Mouse (Mus musculus) embryonic facial prominence, embryonic 13.5 days (tissue): Measurements from ENCODE around the gene Dimt1. TPM values are rescaled to one million over a fixed set of nuclear protein-coding genes. Genes with fewer than 3 reads are reported as not detected.
"Not testable (repeated sequence)": the region's sequence is repeated elsewhere in the genome, so short reads cannot be mapped to it uniquely, and the experiment has no call there.

Experiments used
- ATAC-seq: fragments of 200-750 bp; cut with Nextera tagmentation; 2 replicates; pipeline ENCODE4 v1.8.0; 2017; ENCODE audit warnings: low read depth; ENCODE audit not compliant: insufficient number of reproducible peaks, insufficient read depth, low FRiP score, low TSS enrichment
- H3K27ac ChIP-seq: fragments of 300-500 bp; sonication (generic); 2 replicates; pipeline ENCODE4 v1.5.1; 2015; ENCODE audit warnings: moderate library complexity, mild to moderate bottlenecking, inconsistent platforms
- H3K27me3 ChIP-seq: fragments of 300-500 bp; sonication (generic); 2 replicates; pipeline ENCODE4 v1.6.1; 2015; ENCODE audit warnings: mild to moderate bottlenecking, inconsistent platforms
- H3K36me3 ChIP-seq: fragments of 300-500 bp; sonication (generic); 2 replicates; pipeline ENCODE4 v1.6.1; 2015; ENCODE audit warnings: mild to moderate bottlenecking, inconsistent platforms
- H3K4me1 ChIP-seq: fragments of 300-500 bp; sonication (generic); 2 replicates; pipeline ENCODE4 v1.6.1; 2015; ENCODE audit warnings: inconsistent platforms
- H3K4me2 ChIP-seq: fragments of 300-500 bp; sonication (generic); 2 replicates; pipeline ENCODE4 v1.6.1; 2015; ENCODE audit warnings: moderate library complexity, mild to moderate bottlenecking, inconsistent platforms
- H3K4me3 ChIP-seq: fragments of 300-500 bp; sonication (generic); 2 replicates; pipeline ENCODE4 v1.5.1; 2015; ENCODE audit warnings: mild to moderate bottlenecking, inconsistent platforms
- H3K9ac ChIP-seq: fragments of 300-500 bp; sonication (generic); 2 replicates; pipeline ENCODE4 v1.6.1; 2015; ENCODE audit warnings: mild to moderate bottlenecking, inconsistent platforms
- H3K9me3 ChIP-seq: fragments of 300-500 bp; sonication (generic); 2 replicates; pipeline ENCODE4 v1.6.1; 2016; ENCODE audit warnings: inconsistent platforms
- WGBS: fragments of 180-500 bp; shearing (Covaris S2); methylation state at CpG from one replicate; pipeline ENCODE4 v1.1.7; 2015; ENCODE audit warnings: mixed read lengths; 5-methylcytosine and 5-hydroxymethylcytosine counted together
- polyA plus RNA-seq: library from polyadenylated mRNA; unstranded; fragments of >200 nt; fragmentation: Nextera tagmentation; extraction: Ambion mirVana; gene quantifications from 2 replicates; pipeline ENCODE4 v1.2.1, GENCODE M21; 2015

Dimt1 gene
- 50.8 and 55.3 TPM in 2 replicates for polyA plus RNA-seq

GRCm38 (mm10) chr13:106946594-106947540 is at the start of gene Dimt1:
Dimt1 (plus strand) TSS chr13:106947127.
- H3K4me1 ChIP-seq, result peaks cover 15% of the 10 kb centered on the region
- peak; percentile 97 for ATAC-seq
- peaks cover 25% of the 10 kb centered on the region for H3K36me3 ChIP-seq
- peak within 1 kb of the TSS; percentile 73 for H3K4me2 ChIP-seq
- no peaks in the 10 kb centered on the region for H3K27me3 ChIP-seq
- H3K9me3 ChIP-seq, result no peaks in the 10 kb centered on the region
- under 1% methylated on average over 68 of the region's 68 CpGs for WGBS
- H3K9ac ChIP-seq, result peak within 1 kb of the TSS; percentile 94
- H3K4me3 ChIP-seq, result peak within 1 kb of the TSS; percentile 95
- peak within 1 kb of the TSS; percentile 93 for H3K27ac ChIP-seq

GRCm38 (mm10) chr13:106904637-106905036 is 42.3 kb upstream of the Dimt1 start:
- no peak for ATAC-seq

DNA sequence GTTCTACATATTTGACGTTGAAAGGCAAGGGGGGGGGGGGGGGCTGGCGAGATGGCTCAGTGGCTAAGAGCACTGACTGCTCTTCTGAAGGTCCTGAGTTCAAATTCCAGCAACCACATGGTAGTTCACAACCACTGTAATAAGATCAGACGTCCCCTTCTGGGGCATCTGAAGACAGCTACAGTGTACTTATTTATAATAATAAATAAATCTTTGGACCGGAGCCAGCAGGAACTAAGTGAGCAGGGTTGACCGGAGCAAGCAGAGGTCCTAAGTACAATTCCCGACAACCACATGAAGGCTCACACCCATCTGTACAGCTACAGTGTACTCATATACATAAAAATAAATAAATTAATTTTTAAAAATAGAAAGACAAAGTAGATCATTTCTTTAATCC is 41.8 kb upstream of the Dimt1 start:
- not testable (repeated sequence) for H3K4me3 ChIP-seq, H3K4me1 ChIP-seq, H3K27ac ChIP-seq, H3K9me3 ChIP-seq, H3K27me3 ChIP-seq, H3K9ac ChIP-seq, ATAC-seq, H3K4me2 ChIP-seq
- H3K36me3 ChIP-seq, result peaks cover 44% of the 10 kb centered on the region
- 92% methylated on average over 6 of the region's 6 CpGs for WGBS

More at GRCm38 (mm10) chr13:106904637-106905036, 42.3 kb upstream of the Dimt1 start:
- no peak overlapping the region for H3K9ac ChIP-seq
- no peaks in the 10 kb centered on the region for H3K9me3 ChIP-seq
- 92% methylated on average over 3 of the region's 3 CpGs for WGBS
- no peak overlapping the region for H3K27ac ChIP-seq
- H3K4me3 ChIP-seq, result no peak overlapping the region
- no peaks in the 10 kb centered on the region for H3K27me3 ChIP-seq
- H3K4me1 ChIP-seq, result no peaks in the 10 kb centered on the region
- H3K36me3 ChIP-seq, result peaks cover 44% of the 10 kb centered on the region
- H3K4me2 ChIP-seq, result no peak overlapping the region

- no peak for ATAC-seq
- no peak overlapping the region for H3K9ac ChIP-seq
- H3K4me1 ChIP-seq, result no peaks in the 10 kb centered on the region
These were observed 39.7 kb upstream of the Dimt1 start for GRCm38 (mm10) chr13:106907273-106907672.

DNA sequence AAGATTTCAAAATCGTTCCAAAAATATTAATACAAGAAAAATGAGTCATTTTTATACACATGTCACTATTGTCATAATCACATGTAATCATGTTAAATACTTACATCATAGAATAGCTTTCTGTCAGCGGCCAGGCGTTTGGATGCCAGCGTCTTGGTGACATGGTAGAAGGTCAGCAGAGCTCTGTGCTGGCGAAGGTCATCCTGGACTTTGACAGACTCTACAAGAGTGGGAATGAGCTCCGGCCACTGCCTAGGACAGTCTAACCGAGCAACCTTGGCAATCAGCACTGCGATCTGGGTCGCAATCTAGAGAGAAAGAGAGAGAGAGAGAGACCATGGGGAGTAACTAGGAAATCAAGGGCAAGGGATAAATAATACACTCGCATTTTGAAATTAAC is 36.8 kb upstream of the Dimt1 start:
- Histone ChIP-seq H3K4me3 (no peak overlapping the region), H3K36me3 (peaks cover 42% of the 10 kb centered on the region), H3K4me2 (no peak overlapping the region), H3K9me3 (no peaks in the 10 kb centered on the region), H3K27ac (no peak overlapping the region), H3K9ac (no peak overlapping the region), H3K27me3 (no peaks in the 10 kb centered on the region), H3K4me1 (no peaks in the 10 kb centered on the region)
- WGBS, result 96% methylated on average over 10 of the region's 10 CpGs
- ATAC-seq, result no peak

More at GRCm38 (mm10) chr13:106907273-106907672, 39.7 kb upstream of the Dimt1 start:
- Histone ChIP-seq H3K9me3 (no peaks in the 10 kb centered on the region), H3K27me3 (no peaks in the 10 kb centered on the region), H3K4me3 (no peak overlapping the region), H3K4me2 (no peak overlapping the region), H3K36me3 (peaks cover 42% of the 10 kb centered on the region), H3K27ac (no peak overlapping the region)
- 96% methylated on average over 4 of the region's 4 CpGs for WGBS

DNA sequence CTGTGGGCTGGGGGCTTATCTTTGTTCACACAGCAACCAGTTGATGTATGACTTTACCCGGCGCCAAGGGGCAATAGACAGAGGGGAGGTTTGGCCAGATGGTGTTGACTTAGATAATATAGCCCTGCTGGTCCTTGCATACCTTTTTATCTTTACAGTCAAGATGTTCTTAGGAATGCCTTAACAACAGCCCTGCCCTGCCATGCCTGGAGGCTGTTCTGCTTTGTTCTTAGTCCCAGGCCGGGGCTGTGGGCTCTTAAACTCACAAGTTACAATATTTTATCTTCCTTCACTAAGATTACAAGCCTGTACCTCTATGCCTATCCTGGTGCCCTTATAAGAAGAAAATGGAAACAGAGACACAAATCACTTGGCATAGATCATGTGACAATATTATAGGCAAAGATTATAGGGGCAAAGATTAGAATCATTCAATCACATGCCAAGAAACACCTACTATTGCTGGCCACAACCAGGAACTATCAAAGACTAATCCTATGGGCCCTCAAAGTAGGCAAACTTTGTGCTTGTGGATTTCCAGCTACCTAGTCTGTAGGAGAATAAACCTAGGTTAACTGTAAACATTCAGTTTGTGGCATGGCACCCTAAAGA is 33.7 kb upstream of the Dimt1 start:
- Histone ChIP-seq H3K36me3 (peaks cover 19% of the 10 kb centered on the region), H3K27me3 (no peaks in the 10 kb centered on the region), H3K9ac (no peak overlapping the region), H3K4me1 (no peaks in the 10 kb centered on the region), H3K9me3 (no peaks in the 10 kb centered on the region), H3K4me3 (no peak overlapping the region), H3K4me2 (no peak overlapping the region), H3K27ac (no peak overlapping the region)
- WGBS, result 85% methylated on average over 3 of the region's 3 CpGs
- ATAC-seq, result no peak

GRCm38 (mm10) chr13:106918322-106919050 is 28.4 kb upstream of the Dimt1 start:
- H3K9ac ChIP-seq, result no peak overlapping the region
- no peak overlapping the region for H3K4me2 ChIP-seq
- H3K27ac ChIP-seq, result no peak overlapping the region
- no peak overlapping the region for H3K4me3 ChIP-seq
- ATAC-seq, result no peak
- H3K27me3 ChIP-seq, result no peaks in the 10 kb centered on the region
- no peaks in the 10 kb centered on the region for H3K4me1 ChIP-seq
- H3K9me3 ChIP-seq, result no peaks in the 10 kb centered on the region
- H3K36me3 ChIP-seq, result peaks cover 28% of the 10 kb centered on the region
- 86% methylated on average over 7 of the region's 7 CpGs for WGBS

GRCm38 (mm10) chr13:106925921-106926320 is 21.0 kb upstream of the Dimt1 start:
- H3K27ac ChIP-seq, H3K4me3 ChIP-seq, H3K9ac ChIP-seq, H3K4me2 ChIP-seq, H3K4me1 ChIP-seq, H3K27me3 ChIP-seq, ATAC-seq, H3K9me3 ChIP-seq: not testable (repeated sequence)
- 97% methylated on average over 3 of the region's 3 CpGs for WGBS
- peaks cover 46% of the 10 kb centered on the region for H3K36me3 ChIP-seq

DNA sequence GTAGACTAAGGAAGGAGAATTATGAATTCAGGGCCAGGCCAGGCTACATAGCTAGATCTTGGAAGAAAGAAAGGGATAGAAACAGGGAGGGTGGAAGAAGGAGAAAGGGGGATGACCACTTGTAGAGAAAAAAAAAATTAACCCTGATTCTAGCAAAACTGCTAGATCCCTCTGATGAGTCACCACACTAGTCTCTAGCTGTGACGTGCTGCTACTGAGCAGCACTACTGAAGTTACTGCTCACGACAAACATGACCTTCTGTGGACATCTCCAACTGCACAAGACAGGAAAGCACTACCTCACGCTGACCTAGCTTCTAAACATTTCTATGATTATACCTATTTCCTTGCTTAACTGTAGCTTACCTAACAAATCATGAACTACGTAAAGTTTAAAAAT is 18.6 kb upstream of the Dimt1 start:
- 96% methylated on average over 4 of the region's 4 CpGs for WGBS
- peaks cover 8% of the 10 kb centered on the region for H3K9me3 ChIP-seq
- H3K4me1 ChIP-seq, result no peaks in the 10 kb centered on the region
- no peak overlapping the region for H3K9ac ChIP-seq
- no peak overlapping the region for H3K4me2 ChIP-seq
- no peaks in the 10 kb centered on the region for H3K27me3 ChIP-seq
- H3K27ac ChIP-seq, result no peak overlapping the region
- H3K4me3 ChIP-seq, result no peak overlapping the region
- ATAC-seq, result no peak
- peaks cover 27% of the 10 kb centered on the region for H3K36me3 ChIP-seq

- Histone ChIP-seq H3K4me3 (no peak overlapping the region), H3K4me1 (no peaks in the 10 kb centered on the region), H3K4me2 (no peak overlapping the region), H3K36me3 (peaks cover 22% of the 10 kb centered on the region), H3K9me3 (peaks cover 8% of the 10 kb centered on the region), H3K9ac (no peak overlapping the region), H3K27ac (no peak overlapping the region), H3K27me3 (no peaks in the 10 kb centered on the region)
- 84% methylated on average over 2 of the region's 2 CpGs for WGBS
- no peak for ATAC-seq
These were observed 17.7 kb upstream of the Dimt1 start for GRCm38 (mm10) chr13:106929201-106929600.

DNA sequence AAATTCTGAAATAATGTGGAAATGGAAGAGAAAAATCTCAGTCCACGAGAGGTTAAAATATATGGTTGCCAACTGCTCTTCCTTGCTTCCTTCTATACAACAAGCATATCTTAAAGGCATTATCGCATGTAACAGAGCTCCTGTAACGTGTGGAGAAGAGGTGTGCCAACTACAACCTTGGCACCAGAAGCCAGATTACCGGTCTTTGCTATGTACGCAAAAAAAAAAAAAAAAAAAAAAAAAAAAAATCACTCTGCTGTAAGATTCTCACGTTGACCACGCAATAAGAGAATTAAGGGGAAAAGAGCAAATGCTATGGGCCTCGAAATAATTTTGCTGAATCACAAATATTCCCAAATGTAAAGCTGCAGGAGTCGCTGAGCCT is 11.1 kb upstream of the Dimt1 start:
- ATAC-seq, result no peak
- peaks cover 7% of the 10 kb centered on the region for H3K4me1 ChIP-seq
- H3K4me3 ChIP-seq, result peak overlapping the region; percentile 100
- no peaks in the 10 kb centered on the region for H3K9me3 ChIP-seq
- H3K36me3 ChIP-seq, result no peaks in the 10 kb centered on the region
- H3K9ac ChIP-seq, result peak overlapping the region; percentile 94
- H3K27ac ChIP-seq, result 0 out of 2 replicates have a peak overlapping the region, but pooled peaks have one; percentile 88
- peak overlapping the region; percentile 77 for H3K4me2 ChIP-seq
- no peaks in the 10 kb centered on the region for H3K27me3 ChIP-seq
- 7% methylated on average over 9 of the region's 9 CpGs for WGBS
